Mouse (Mus musculus): ENCODE data around the gene Ncor2.

The Ncor2 gene

GRCm38 (mm10) chr5:125036483-125036882 is 142.5 kb downstream of the Ncor2 start:
- CTCF ChIA-PET: interaction anchor here (0.5 kb wide), 1 partner anchor 99 kb away, joined by 5 read pairs; no protein-coding TSS in a partner anchor

DNA sequence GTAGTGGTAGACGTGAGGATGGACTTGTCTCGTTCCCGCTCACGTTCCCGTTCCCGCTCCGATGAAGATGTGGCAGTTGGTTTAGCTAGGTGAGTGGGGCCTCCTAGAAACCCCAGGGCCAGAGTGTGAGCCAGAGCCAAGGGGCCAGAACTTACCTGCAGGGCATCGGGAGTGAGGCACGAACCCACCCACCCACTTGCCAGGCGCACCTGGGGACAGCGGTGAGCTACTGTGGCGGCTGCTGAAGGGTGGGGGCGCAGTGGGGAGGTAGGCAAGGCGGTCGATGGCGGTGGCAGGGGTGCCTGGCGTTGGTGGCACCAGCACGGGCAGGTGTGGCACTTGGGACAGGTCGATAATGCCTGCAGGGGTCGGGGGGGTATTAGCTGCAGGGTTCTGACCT is 150.1 kb downstream of the Ncor2 start:
- CTCF ChIA-PET: no interaction called here

DNA sequence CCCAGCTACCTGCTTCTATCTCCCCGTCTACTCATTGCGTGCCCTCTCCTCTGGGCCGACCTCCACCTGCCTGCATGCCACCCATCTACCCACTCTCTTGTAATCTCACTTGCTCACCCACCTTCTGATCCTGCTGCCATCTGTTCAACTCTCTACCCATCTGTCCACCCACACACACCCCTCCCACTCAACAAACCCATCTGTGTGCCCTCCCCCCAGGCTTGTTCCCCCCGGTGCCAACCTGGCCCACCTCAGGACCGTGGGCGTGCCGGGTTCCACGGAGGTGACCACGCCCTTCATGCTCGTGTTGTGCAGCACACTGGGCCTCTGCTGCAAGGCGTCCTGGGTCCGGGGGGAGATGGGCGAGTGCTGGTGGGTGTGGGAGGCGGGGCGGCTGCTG is 150.6 kb downstream of the Ncor2 start:
- CTCF ChIA-PET: no interaction called here

GRCm38 (mm10) chr5:125024002-125024401 is 155.0 kb downstream of the Ncor2 start:
- CTCF ChIA-PET: no interaction called here

DNA sequence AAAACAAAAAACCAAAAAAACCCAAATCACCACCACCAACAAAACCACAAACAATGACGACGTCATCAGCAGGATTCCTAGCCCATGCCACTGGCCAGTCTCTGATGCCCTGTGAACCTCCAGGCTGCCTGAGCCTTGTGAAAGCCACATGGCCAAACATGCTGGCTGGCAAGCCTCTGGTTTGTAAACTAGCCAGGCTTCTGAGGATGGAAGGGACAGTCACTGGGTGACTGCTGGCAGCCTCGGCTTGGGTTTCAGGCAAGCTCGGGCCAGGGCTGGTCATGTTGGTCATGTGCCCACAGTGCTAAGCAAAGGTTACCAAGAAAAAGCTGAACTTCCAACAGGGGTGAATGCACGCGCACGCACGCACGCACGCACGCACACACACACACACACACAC is 157.7 kb downstream of the Ncor2 start:
- CTCF ChIA-PET: interaction anchor here (0.7 kb wide), 1 partner anchor 88 kb away, joined by 5 read pairs; no protein-coding TSS in a partner anchor

DNA sequence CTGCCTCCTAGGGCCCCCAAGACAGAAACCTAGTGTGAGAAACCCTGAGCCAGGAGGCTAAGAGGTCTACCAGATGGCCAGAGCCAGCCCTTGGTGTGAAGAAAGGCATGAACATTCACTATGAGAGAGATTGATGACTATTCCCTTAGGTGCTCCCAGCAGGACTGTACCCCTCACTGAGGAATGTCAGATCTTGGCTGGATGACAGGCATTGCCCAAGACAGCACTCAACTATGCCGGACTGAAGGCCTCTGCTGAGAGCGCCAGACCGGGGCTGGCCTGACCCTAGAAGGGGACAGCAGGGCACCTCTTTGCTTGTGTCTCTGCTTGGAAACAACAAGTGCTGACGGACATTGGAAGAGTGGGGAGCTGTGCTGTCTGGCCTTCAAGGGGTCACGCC is 159.9 kb downstream of the Ncor2 start:
- CTCF ChIA-PET: no interaction called here

DNA sequence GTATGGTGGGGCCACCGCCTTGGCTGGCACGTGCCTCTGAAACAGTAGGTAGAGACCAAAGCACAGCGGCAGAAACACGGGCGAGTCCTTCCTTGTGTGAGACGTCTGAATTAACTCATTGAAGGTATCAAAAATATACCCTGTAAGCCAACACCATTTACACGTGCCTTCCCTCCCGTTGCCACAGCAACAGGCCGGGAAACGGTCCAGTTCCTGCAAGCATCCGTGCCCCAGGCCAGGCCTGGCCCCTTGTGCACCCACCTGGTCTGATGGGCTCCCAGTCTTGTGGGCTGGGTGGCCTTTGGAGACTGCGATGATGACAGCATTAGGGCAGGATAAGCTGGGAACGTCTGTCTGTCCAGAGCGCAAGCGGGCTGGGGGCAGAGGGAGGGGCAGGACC is 161.7 kb downstream of the Ncor2 start:
- CTCF ChIA-PET: interaction anchor here (0.5 kb wide), 1 partner anchor 1502 kb away, joined by 3 read pairs; no protein-coding TSS in a partner anchor

DNA sequence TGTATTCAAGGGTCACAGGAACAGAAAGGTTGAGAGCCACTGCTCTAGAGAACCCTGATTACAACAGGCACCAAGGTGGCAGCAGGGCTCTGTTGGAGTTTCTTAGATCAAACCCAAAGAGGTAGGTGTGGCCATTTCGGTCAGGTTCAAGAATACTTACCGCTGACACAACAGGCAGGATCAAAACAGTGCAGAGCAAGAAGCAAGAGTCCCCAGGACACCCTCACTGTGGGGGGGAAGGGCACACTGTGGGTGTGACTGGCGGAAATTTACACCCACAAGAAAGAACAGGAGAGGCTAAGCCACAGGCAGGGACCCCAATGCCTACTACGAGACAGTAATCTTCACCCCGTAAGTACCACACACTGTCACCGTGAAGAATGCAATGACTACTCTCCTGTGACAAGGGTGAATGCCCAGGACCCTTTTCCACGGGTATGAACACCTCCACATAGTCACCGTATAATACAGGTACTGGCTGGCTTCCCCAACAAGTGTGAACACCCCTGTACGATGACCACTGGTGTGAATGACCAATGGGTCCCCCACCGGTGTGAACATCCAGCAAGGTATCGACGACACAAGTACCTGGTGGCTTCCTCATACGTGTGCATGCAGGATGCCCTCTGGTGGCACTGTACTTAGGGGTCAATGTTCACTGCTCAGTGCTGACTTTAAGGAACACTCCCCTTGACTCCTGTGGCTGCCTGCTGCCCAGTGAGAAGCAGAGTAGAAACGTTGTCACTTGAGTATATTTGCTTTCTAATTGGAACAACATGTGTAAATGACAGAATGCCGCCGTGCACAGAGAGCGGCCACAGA is 162.4 kb downstream of the Ncor2 start:
- CTCF ChIA-PET: interaction anchor here (0.6 kb wide), 1 partner anchor 53 kb away, joined by 3 read pairs; no protein-coding TSS in a partner anchor

- CTCF ChIA-PET: no interaction called here
Observed at GRCm38 (mm10) chr5:125015576-125015975, 163.4 kb downstream of the Ncor2 start.

DNA sequence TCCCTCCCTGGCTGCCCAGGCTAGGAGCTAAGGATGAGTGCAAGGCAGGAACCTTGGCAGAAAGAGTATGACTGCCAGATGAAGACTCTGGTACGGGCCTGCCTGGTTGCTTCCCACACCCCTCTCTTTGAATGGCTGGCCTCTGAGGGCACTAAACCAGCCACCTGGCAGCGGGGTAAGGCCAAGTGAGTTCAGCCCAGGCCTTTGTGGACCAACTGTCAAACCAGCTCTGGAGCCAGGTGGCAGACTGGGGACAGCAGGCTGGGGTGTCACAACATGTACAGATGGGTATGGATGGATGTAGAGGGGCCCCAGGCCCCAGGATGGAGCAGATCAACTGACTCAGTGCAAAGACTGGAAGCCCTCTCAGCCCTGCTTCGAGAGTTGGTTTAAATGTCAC is 164.0 kb downstream of the Ncor2 start:
- CTCF ChIA-PET: interaction anchor here (0.5 kb wide), 2 partner anchors 41 to 116 kb away, joined by 3 to 16 read pairs; no protein-coding TSS in a partner anchor

GRCm38 (mm10) chr5:125014497-125014896 is 164.5 kb downstream of the Ncor2 start:
- CTCF ChIA-PET: interaction anchor here (0.5 kb wide), 2 partner anchors 42 to 116 kb away, joined by 3 to 16 read pairs; no protein-coding TSS in a partner anchor

DNA sequence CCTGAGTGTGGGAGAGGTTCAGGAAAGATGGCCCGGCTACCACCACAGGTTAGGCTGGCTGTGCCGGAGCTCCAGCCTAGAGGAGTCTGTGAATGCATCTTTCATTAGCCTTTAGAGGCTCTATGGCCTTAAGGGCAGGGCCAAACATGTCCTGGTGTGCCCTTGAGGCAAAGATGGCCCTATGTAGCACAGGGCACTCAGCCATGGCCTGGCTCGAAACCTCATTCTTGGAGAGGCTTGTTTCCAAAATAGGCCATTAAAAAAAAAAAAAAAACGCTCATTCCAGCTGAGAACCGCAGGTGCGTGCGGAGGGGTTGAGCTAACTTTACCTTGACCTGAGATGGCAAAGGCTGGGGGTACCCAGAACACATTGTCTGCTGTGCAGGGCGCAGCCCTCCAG is 167.4 kb downstream of the Ncor2 start:
- CTCF ChIA-PET: interaction anchor here (0.6 kb wide), 1 partner anchor 168 kb away, joined by 3 read pairs; the partner anchor contains the start of gene Ncor2

DNA sequence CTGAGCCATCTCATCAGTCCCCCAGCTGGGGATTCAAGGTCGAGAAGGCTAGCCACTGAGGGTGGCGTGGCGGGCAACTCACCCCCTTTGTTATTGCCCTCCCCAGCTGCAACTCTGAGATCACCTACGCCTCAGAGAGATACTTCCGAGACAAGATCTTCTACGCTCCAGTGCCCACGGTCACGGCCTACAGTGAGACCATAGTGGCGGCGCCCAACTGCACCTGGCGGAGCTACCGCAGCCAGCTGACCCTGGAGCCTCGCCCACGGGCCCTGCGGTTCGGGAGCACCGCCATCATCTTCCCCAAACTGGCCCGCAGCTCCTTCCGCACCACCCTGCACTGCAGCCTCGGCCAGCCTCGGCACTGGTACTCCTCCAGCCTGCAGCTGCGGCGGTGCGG is 167.9 kb downstream of the Ncor2 start:
- CTCF ChIA-PET: no interaction called here

- CTCF ChIA-PET: no interaction called here
Observed at GRCm38 (mm10) chr5:125006896-125007295, 172.1 kb downstream of the Ncor2 start.

- CTCF ChIA-PET: no interaction called here
Observed at GRCm38 (mm10) chr5:125005871-125006652, 173.0 kb downstream of the Ncor2 start.

DNA sequence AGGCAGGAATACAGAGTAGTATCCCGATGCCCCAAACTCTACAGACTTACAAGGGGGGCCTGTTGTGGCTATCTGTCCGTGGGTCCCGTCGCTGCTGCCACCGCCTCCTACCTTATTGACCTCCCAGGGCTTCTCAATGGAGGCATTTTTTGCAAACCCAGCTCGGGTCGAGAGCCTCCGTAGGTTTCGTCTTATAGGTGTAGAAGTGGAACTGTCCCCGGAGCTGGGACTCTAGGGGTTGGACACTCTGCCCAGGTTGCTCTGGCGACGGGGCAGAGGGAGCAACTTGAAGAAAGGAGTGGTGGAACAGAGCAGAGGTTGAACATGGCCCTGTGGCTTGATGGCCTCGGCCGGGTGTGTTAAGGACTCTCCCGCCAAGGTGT is 175.2 kb downstream of the Ncor2 start:
- CTCF ChIA-PET: no interaction called here

GRCm38 (mm10) chr5:125002969-125003872 is 175.8 kb downstream of the Ncor2 start, which contains the start of gene Rflna:
Rflna (plus strand) TSS chr5:125003221.
- CTCF ChIA-PET: interaction anchor here (0.6 kb wide), 1 partner anchor 452 kb away, joined by 4 read pairs; no protein-coding TSS in a partner anchor

DNA sequence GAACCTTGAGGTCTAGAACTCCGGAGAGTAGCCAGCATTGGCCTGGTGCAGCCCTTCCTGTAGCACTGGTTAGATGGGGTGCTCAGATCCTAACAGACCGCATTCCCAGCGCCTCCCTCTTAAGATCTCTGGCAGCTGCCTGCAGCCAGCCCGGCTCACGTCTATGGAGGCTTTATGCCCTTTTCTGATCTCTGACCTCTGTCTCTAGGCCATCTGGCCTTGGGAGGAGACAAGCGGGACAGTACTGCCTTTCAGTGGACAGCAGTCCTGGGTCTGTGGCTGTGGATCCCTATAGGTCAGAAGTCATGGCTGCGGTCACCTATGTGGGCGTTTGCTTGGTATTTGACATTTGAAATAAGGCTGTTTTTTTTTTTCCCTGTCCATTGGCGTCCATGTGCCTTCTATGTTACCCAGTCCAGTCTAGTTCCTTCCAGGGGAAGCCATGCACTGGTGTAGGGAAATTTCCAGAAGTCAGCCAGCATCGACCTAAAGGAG is 178.2 kb downstream of the Ncor2 start:
- CTCF ChIA-PET: interaction anchor here (0.7 kb wide), 1 partner anchor 21 kb away, joined by 3 read pairs; no protein-coding TSS in a partner anchor

GRCm38 (mm10) chr5:124997913-124998312 is 181.1 kb downstream of the Ncor2 start:
- CTCF ChIA-PET: no interaction called here

- CTCF ChIA-PET: no interaction called here
Observed at GRCm38 (mm10) chr5:124996816-124997215, 182.2 kb downstream of the Ncor2 start.

GRCm38 (mm10) chr5:124992891-124993290 is 186.1 kb downstream of the Ncor2 start:
- CTCF ChIA-PET: no interaction called here
